Mouse (Mus musculus) cerebellum, adult 2 months (tissue): Measurements from ENCODE around the gene Pebp1.

Source experiments
- CTCF ChIP-seq: fragments of 200-500 bp; IDR thresholded peaks from 2 replicates; pipeline ENCODE4 v1.5.1; 2011; ENCODE audit warnings: low read depth, mild to moderate bottlenecking, control low read depth, low read length, moderate library complexity, borderline replicate concordance; ENCODE audit not compliant: insufficient read depth
- POLR2A ChIP-seq: fragments of 200-500 bp; IDR thresholded peaks from 2 replicates; pipeline ENCODE4 v1.6.1; 2011; ENCODE audit warnings: low read length, control low read depth, borderline replicate concordance; ENCODE audit not compliant: insufficient read depth

DNA sequence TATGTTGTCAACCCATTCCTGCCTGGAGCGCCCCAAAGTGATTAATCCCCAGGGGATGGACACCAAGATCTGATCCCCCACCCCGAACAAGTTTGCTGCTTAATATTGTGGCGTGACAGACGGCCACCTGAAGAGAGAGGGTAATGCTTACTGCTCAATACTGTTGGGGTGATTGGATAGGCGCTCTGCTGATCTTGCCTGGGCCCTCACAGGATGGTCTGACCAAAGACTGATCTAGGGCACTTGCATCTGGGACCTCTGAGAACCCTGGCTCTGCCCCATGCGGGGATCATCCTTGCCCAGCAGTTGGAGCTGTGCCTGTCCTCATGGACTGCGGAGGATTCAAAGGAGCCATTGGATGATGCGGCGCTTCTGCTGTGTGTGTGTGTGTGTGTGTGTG lies 36.3 kb upstream of the Pebp1 start:
- TF ChIP-seq POLR2A, result no peak
- no peak for TF ChIP-seq CTCF
